Mouse (Mus musculus): Measurements from ENCODE around the gene Maml3.

The Maml3 gene

GRCm38 (mm10) chr3:51778738-51779592, 325.9 kb downstream of the Maml3 start:
- no peak for DNase-seq (ENCODE audit: low spot score)

- no peak for DNase-seq (ENCODE audit: low spot score)
Observed at GRCm38 (mm10) chr3:51778179-51778578, 326.7 kb downstream of the Maml3 start.

- no peak for DNase-seq (ENCODE audit: low spot score)
Observed at GRCm38 (mm10) chr3:51776018-51776611, 328.8 kb downstream of the Maml3 start.

- DNase-seq (ENCODE audit: low spot score) = no peak
Observed at GRCm38 (mm10) chr3:51773587-51773986, 331.3 kb downstream of the Maml3 start.

- no peak for DNase-seq (ENCODE audit: low spot score)
Observed at GRCm38 (mm10) chr3:51771839-51772630, 332.8 kb downstream of the Maml3 start.

- no peak for DNase-seq (ENCODE audit: low spot score)
Observed at GRCm38 (mm10) chr3:51769196-51769595, 335.7 kb downstream of the Maml3 start.

GRCm38 (mm10) chr3:51765220-51765923, 339.5 kb downstream of the Maml3 start:
- DNase-seq (ENCODE audit: low spot score) = no peak

GRCm38 (mm10) chr3:51764175-51764574, 340.7 kb downstream of the Maml3 start:
- DNase-seq (ENCODE audit: low spot score) = no peak

GRCm38 (mm10) chr3:51762900-51763299, 342.0 kb downstream of the Maml3 start:
- no peak for DNase-seq (ENCODE audit: low spot score)

GRCm38 (mm10) chr3:51759534-51759933, 345.3 kb downstream of the Maml3 start:
- DNase-seq (ENCODE audit: low spot score) = no peak

GRCm38 (mm10) chr3:51757032-51757431, 347.8 kb downstream of the Maml3 start:
- no peak for DNase-seq (ENCODE audit: low spot score)

- no peak for DNase-seq (ENCODE audit: low spot score)
Observed at GRCm38 (mm10) chr3:51756283-51756682, 348.6 kb downstream of the Maml3 start.

GRCm38 (mm10) chr3:51753262-51753661, 351.6 kb downstream of the Maml3 start:
- DNase-seq (ENCODE audit: low spot score) = no peak

GRCm38 (mm10) chr3:51751440-51751839, 353.4 kb downstream of the Maml3 start:
- no peak for DNase-seq (ENCODE audit: low spot score)

- DNase-seq (ENCODE audit: low spot score) = no peak
Observed at GRCm38 (mm10) chr3:51749812-51750481, 354.9 kb downstream of the Maml3 start.

GRCm38 (mm10) chr3:51749421-51749811, 355.5 kb downstream of the Maml3 start:
- no peak for DNase-seq (ENCODE audit: low spot score)

GRCm38 (mm10) chr3:51748436-51749376, 356.2 kb downstream of the Maml3 start:
- DNase-seq (ENCODE audit: low spot score) = no peak

GRCm38 (mm10) chr3:51746816-51747215, 358.1 kb downstream of the Maml3 start:
- no peak for DNase-seq (ENCODE audit: low spot score)

- DNase-seq (ENCODE audit: low spot score) = no peak
Observed at GRCm38 (mm10) chr3:51745162-51745561, 359.7 kb downstream of the Maml3 start.

GRCm38 (mm10) chr3:51744339-51744759, 360.5 kb downstream of the Maml3 start:
- no peak for DNase-seq (ENCODE audit: low spot score)
